Mouse (Mus musculus) stomach, postnatal 0 days (tissue): ENCODE results near the gene Uqcc1. TPM values are rescaled to one million over a fixed set of nuclear protein-coding genes. Genes with fewer than 3 reads are reported as not detected.
"Not testable (repeated sequence)": the region's sequence is repeated elsewhere in the genome, so short reads cannot be mapped to it uniquely, and the experiment has no call there.

Experiments
- ATAC-seq: fragments of 200-750 bp; cut with Nextera tagmentation; 2 replicates; pipeline ENCODE4 v1.8.0; 2017; ENCODE audit not compliant: low FRiP score, low TSS enrichment
- DNase-seq: peaks from one replicate; pipeline ENCODE4 v3.0.0-alpha.2; 2016; ENCODE audit warnings: low spot score
- H3K27ac ChIP-seq: fragments of 300-500 bp; sonication (generic); replicated peaks from 2 replicates; pipeline ENCODE4 v1.5.1; 2014; ENCODE audit warnings: mild to moderate bottlenecking, control low read depth
- H3K27me3 ChIP-seq: fragments of 300-500 bp; sonication (generic); 2 replicates; pipeline ENCODE4 v1.6.1; 2014; ENCODE audit warnings: low read length; ENCODE audit not compliant: control insufficient read depth, insufficient read depth
- H3K36me3 ChIP-seq: fragments of 300-500 bp; sonication (generic); 2 replicates; pipeline ENCODE4 v1.6.1; 2014; ENCODE audit warnings: low read length, mixed read lengths; ENCODE audit not compliant: control insufficient read depth, insufficient read depth
- H3K4me1 ChIP-seq: fragments of 300-500 bp; sonication (generic); replicated peaks from 2 replicates; pipeline ENCODE4 v1.6.1; 2014; ENCODE audit warnings: antibody characterized with exemption; ENCODE audit not compliant: control insufficient read depth, insufficient read depth
- H3K4me2 ChIP-seq: fragments of 300-500 bp; sonication (generic); replicated peaks from 2 replicates; pipeline ENCODE4 v1.6.1; 2014; ENCODE audit warnings: low read depth, mild to moderate bottlenecking, control low read depth, moderate library complexity
- H3K4me3 ChIP-seq: fragments of 300-500 bp; sonication (generic); 2 replicates; pipeline ENCODE4 v1.5.1; 2014; ENCODE audit warnings: low read depth, low read length, control low read depth
- H3K9ac ChIP-seq: fragments of 300-500 bp; sonication (generic); 2 replicates; pipeline ENCODE4 v1.6.1; 2014; ENCODE audit warnings: mild to moderate bottlenecking, low read length, control low read depth, mixed read lengths
- H3K9me3 ChIP-seq: fragments of 300-500 bp; sonication (generic); 2 replicates; pipeline ENCODE4 v1.6.1; 2016; ENCODE audit warnings: low read length; ENCODE audit not compliant: control insufficient read depth
- CTCF ChIP-seq: IDR thresholded peaks from 2 replicates; pipeline ENCODE4 v1.5.1; 2016; ENCODE audit warnings: antibody characterized with exemption, low read depth, mild to moderate bottlenecking, moderate library complexity
- EP300 ChIP-seq: optimal IDR thresholded peaks from 2 replicates; pipeline ENCODE3; 2016; ENCODE audit warnings: antibody characterized with exemption
- WGBS: fragments of 180-500 bp; shearing (Covaris S2); extraction: QIAGEN DNeasy Blood & Tissue Kit; methylation state at CpG from one replicate; pipeline ENCODE4 v1.1.7; 2014; 5-methylcytosine and 5-hydroxymethylcytosine counted together
- polyA plus RNA-seq: library from polyadenylated mRNA; unstranded; fragments of >200 nt; fragmentation: Nextera tagmentation; extraction: Ambion mirVana; gene quantifications from 2 replicates; pipeline ENCODE4 v1.2.1, GENCODE M21; 2015

Gene Uqcc1
- polyA plus RNA-seq, 1 experiment from 2014 or later = 41.9 TPM

- Histone ChIP-seq H3K9me3 (no peaks in the 10 kb centered on the region), H3K27me3 (no peaks in the 10 kb centered on the region), H3K27ac (no peak overlapping the region), H3K4me2 (no peak overlapping the region), H3K36me3 (peaks cover 7% of the 10 kb centered on the region; the same call in 1 of the 2 replicates), H3K9ac (no peak overlapping the region), H3K4me1 (no peaks in the 10 kb centered on the region), H3K4me3 (no peak overlapping the region)
- TF ChIP-seq CTCF (peak; percentile 99), EP300 (no peak)
- WGBS = 23% methylated on average over 6 of the region's 6 CpGs
- DNase-seq = peak; percentile 87
- peak; percentile 52; the same call in 1 of the 2 replicates for ATAC-seq
Observed at GRCm38 (mm10) chr2:155848291-155848690, 81.8 kb downstream of the Uqcc1 start.

GRCm38 (mm10) chr2:155846930-155847329, 83.2 kb downstream of the Uqcc1 start:
- no peak overlapping the region for H3K4me2 ChIP-seq
- WGBS = 52% methylated on average over 8 of the region's 8 CpGs
- no peaks in the 10 kb centered on the region for H3K4me1 ChIP-seq
- TF ChIP-seq EP300 (no peak), CTCF (no peak)
- no peaks in the 10 kb centered on the region for H3K9me3 ChIP-seq
- no peak overlapping the region for H3K4me3 ChIP-seq
- H3K27me3 ChIP-seq = no peaks in the 10 kb centered on the region
- ATAC-seq (no peak), DNase-seq (no peak)
- H3K27ac ChIP-seq = no peak overlapping the region
- peaks cover 7% of the 10 kb centered on the region; the same call in 1 of the 2 replicates for H3K36me3 ChIP-seq
- H3K9ac ChIP-seq = no peak overlapping the region

- Histone ChIP-seq H3K27me3 (no peaks in the 10 kb centered on the region), H3K4me1 (no peaks in the 10 kb centered on the region), H3K9ac (no peak overlapping the region), H3K36me3 (no peaks in the 10 kb centered on the region), H3K27ac (no peak overlapping the region), H3K4me2 (no peak overlapping the region), H3K4me3 (no peak overlapping the region), H3K9me3 (no peaks in the 10 kb centered on the region)
- 87% methylated on average over 4 of the region's 4 CpGs for WGBS
- ATAC-seq = no peak
- DNase-seq = no peak
- TF ChIP-seq CTCF (no peak), EP300 (no peak)
Observed at GRCm38 (mm10) chr2:155838961-155839360, 91.1 kb downstream of the Uqcc1 start.

GRCm38 (mm10) chr2:155837961-155838360, 92.1 kb downstream of the Uqcc1 start:
- Histone ChIP-seq H3K9me3 (no peaks in the 10 kb centered on the region), H3K4me3 (no peak overlapping the region), H3K36me3 (no peaks in the 10 kb centered on the region), H3K4me2 (no peak overlapping the region), H3K27me3 (no peaks in the 10 kb centered on the region), H3K27ac (no peak overlapping the region), H3K4me1 (no peaks in the 10 kb centered on the region), H3K9ac (no peak overlapping the region)
- TF ChIP-seq CTCF = no peak
- TF ChIP-seq EP300 = no peak
- ATAC-seq (no peak), DNase-seq (no peak)
- 78% methylated on average over 3 of the region's 3 CpGs for WGBS

- Histone ChIP-seq H3K4me2 (peak within 1 kb of the TSS; percentile 49), H3K9me3 (no peaks in the 10 kb centered on the region), H3K4me3 (peak within 1 kb of the TSS; percentile 29), H3K27me3 (no peaks in the 10 kb centered on the region), H3K36me3 (no peaks in the 10 kb centered on the region), H3K27ac (peak within 1 kb of the TSS; percentile 67), H3K4me1 (no peaks in the 10 kb centered on the region), H3K9ac (peak within 1 kb of the TSS; percentile 53)
- 41% methylated on average over 9 of the region's 9 CpGs for WGBS
- TF ChIP-seq CTCF (no peak), EP300 (no peak)
- peak; percentile 69 for ATAC-seq
- peak; percentile 76 for DNase-seq
Observed at GRCm38 (mm10) chr2:155834732-155835131, 95.4 kb downstream of the Uqcc1 start, which contains the start of gene Fam83c. Gene Fam83c, minus strand, starts transcription at chr2:155834854.

- DNase-seq, H3K4me2 ChIP-seq, H3K9me3 ChIP-seq, H3K9ac ChIP-seq, H3K4me3 ChIP-seq, ATAC-seq, H3K4me1 ChIP-seq, H3K27me3 ChIP-seq, H3K27ac ChIP-seq, H3K36me3 ChIP-seq: not testable (repeated sequence)
- TF ChIP-seq CTCF = peak; percentile 59
- whole genome bisulfite sequencing = 71% methylated on average over 1 of the region's 1 CpGs
Observed at GRCm38 (mm10) chr2:155832087-155832486, 98.0 kb downstream of the Uqcc1 start.
